ENCODE assay signal across 8 mouse cellular contexts in the genomic region with DNA sequence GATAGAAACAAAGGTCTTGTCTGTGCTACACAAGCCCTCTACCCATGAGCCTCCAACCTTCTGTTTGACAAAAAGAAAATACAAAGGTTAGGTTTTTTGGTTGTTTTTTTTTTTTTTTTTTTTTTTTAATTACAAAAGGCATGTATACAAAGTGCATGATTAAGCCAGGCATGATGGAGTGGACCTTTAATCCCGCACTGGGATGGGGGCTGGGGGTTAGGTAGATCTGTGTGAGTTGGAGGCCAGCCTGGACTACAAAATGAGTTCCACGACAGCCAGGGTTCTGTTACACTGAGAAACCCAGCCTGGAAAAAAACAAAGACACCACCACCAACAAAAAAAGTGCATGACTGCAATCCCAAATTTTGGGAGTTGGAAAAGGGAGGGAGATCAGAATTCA. TPM values are rescaled to one million over a fixed set of nuclear protein-coding genes. Genes with fewer than 3 reads are reported as not detected.
A peak's percentile ranks its signal among the peaks of the same experiment; 100 is the strongest.
DNase-seq lines count a peak whose midpoint lies in the region; ATAC-seq lines count a peak whose summit lies in the region.
"Had no signal": no experiment of that assay in that cellular context is flagged by ENCODE, and none has a peak within 500 bp of the region (broad histone marks: within the 10 kb centered on the region; RNA-seq: fewer than 3 reads in every experiment).

No protein-coding gene starts in this region.

- intact Hi-C loops in left cerebral cortex, postnatal 36 days (cut with DNase I) = no loop called here

- H3K36me3 ChIP-seq in kidney, embryonic 16.5 days (ENCODE audit: insufficient read depth, low read length) = no peaks in the 10 kb centered on the region
- H3K36me3 ChIP-seq in embryonic facial prominence, embryonic 13.5 days = no peaks in the 10 kb centered on the region
- H3K36me3 ChIP-seq in hindbrain, embryonic 14.5 days (replicated peaks; ENCODE audit: control insufficient read depth, insufficient read depth) = 0 out of 2 replicates have a peak, but pooled peaks cover 4% of the 10 kb centered on the region
- H3K36me3 ChIP-seq in midbrain, embryonic 16.5 days (ENCODE audit: control insufficient read depth, insufficient read depth, low read length) = no peaks in the 10 kb centered on the region

- peaks cover 19% of the 10 kb centered on the region; the same call in 1 of the 2 replicates for H3K4me1 ChIP-seq in kidney, embryonic 16.5 days (ENCODE audit: insufficient read depth, low read length)
- peaks cover 23% of the 10 kb centered on the region for H3K4me1 ChIP-seq in embryonic facial prominence, embryonic 13.5 days
- H3K4me1 ChIP-seq in hindbrain, embryonic 14.5 days (replicated peaks; ENCODE audit: control insufficient read depth, insufficient read depth, low read length) = peaks cover 25% of the 10 kb centered on the region
- H3K4me1 ChIP-seq in midbrain, embryonic 16.5 days (ENCODE audit: control insufficient read depth, insufficient read depth, low read length) = peaks cover 28% of the 10 kb centered on the region

- H3K27me3 ChIP-seq in kidney, embryonic 16.5 days (ENCODE audit: insufficient read depth, low read length) = no peaks in the 10 kb centered on the region
- H3K27me3 ChIP-seq in embryonic facial prominence, embryonic 13.5 days = no peaks in the 10 kb centered on the region
- no peaks in the 10 kb centered on the region for H3K27me3 ChIP-seq in hindbrain, embryonic 14.5 days (ENCODE audit: control insufficient read depth, insufficient read depth, low read length)
- H3K27me3 ChIP-seq in midbrain, embryonic 16.5 days (ENCODE audit: control insufficient read depth, insufficient read depth, low read depth, low read length) = no peaks in the 10 kb centered on the region

- no peak overlapping the region; the same call in 1 of the 2 replicates for H3K4me2 ChIP-seq in kidney, embryonic 16.5 days (replicated peaks; ENCODE audit: low read depth, low read length)
- H3K4me2 ChIP-seq in embryonic facial prominence, embryonic 13.5 days = 0 out of 2 replicates have a peak overlapping the region, but pooled peaks have one; percentile 88
- H3K4me2 ChIP-seq in hindbrain, embryonic 14.5 days (replicated peaks) = peak overlapping the region; percentile 86
- peak overlapping the region; percentile 93 for H3K4me2 ChIP-seq in midbrain, embryonic 16.5 days (ENCODE audit: low read length)

- WGBS in kidney, embryonic 16.5 days = 90% methylated on average over 2 of the region's 2 CpGs
- 85% methylated on average over 2 of the region's 2 CpGs for WGBS in embryonic facial prominence, embryonic 13.5 days
- WGBS in hindbrain, embryonic 14.5 days = 90% methylated on average over 2 of the region's 2 CpGs
- 88% methylated on average over 2 of the region's 2 CpGs for WGBS in midbrain, embryonic 16.5 days

- H3K27ac ChIP-seq in kidney, embryonic 16.5 days (ENCODE audit: low read length) = no peak overlapping the region
- H3K27ac ChIP-seq in embryonic facial prominence, embryonic 13.5 days = peak overlapping the region; percentile 96; the same call in 1 of the 2 replicates
- peak overlapping the region; percentile 95 for H3K27ac ChIP-seq in hindbrain, embryonic 14.5 days
- peak overlapping the region; percentile 95 for H3K27ac ChIP-seq in midbrain, embryonic 16.5 days (ENCODE audit: low read length)

- peak overlapping the region; percentile 81; the same call in 1 of the 2 replicates for H3K9ac ChIP-seq in kidney, embryonic 16.5 days (replicated peaks; ENCODE audit: low read length)
- no peak overlapping the region for H3K9ac ChIP-seq in embryonic facial prominence, embryonic 13.5 days
- H3K9ac ChIP-seq in hindbrain, embryonic 14.5 days = peak overlapping the region; percentile 67; the same call in 1 of the 2 replicates
- H3K9ac ChIP-seq in midbrain, embryonic 16.5 days (ENCODE audit: low read depth, low read length) = no peak overlapping the region

- peak overlapping the region; percentile 60; the same call in 1 of the 2 replicates for H3K4me3 ChIP-seq in kidney, embryonic 16.5 days (ENCODE audit: low read length)
- H3K4me3 ChIP-seq in embryonic facial prominence, embryonic 13.5 days = peak overlapping the region; percentile 57
- peak overlapping the region; percentile 43; the same call in 1 of the 2 replicates for H3K4me3 ChIP-seq in hindbrain, embryonic 14.5 days (replicated peaks; ENCODE audit: low read length)
- H3K4me3 ChIP-seq in midbrain, embryonic 16.5 days (ENCODE audit: low read depth, low read length) = no peak overlapping the region

- H3K9me3 ChIP-seq in kidney, embryonic 16.5 days (ENCODE audit: low read length) = no peaks in the 10 kb centered on the region
- no peaks in the 10 kb centered on the region for H3K9me3 ChIP-seq in embryonic facial prominence, embryonic 13.5 days
- no peaks in the 10 kb centered on the region for H3K9me3 ChIP-seq in hindbrain, embryonic 14.5 days (ENCODE audit: control insufficient read depth, low read length)
- H3K9me3 ChIP-seq in midbrain, embryonic 16.5 days (replicated peaks; ENCODE audit: control insufficient read depth, low read length, poor library complexity, severe bottlenecking) = no peaks in the 10 kb centered on the region

- no peak for ATAC-seq in kidney, embryonic 16.5 days (ENCODE audit: low FRiP score, low TSS enrichment)
- ATAC-seq in embryonic facial prominence, embryonic 13.5 days (ENCODE audit: insufficient number of reproducible peaks, insufficient read depth, low FRiP score, low TSS enrichment, low read depth) = no peak
- ATAC-seq in hindbrain, embryonic 14.5 days (ENCODE audit: low FRiP score) = no peak
- no peak for ATAC-seq in midbrain, embryonic 16.5 days

- DNase-seq in kidney, postnatal 14 days = no peak
- no peak for DNase-seq in hindbrain, embryonic 14.5 days (ENCODE audit: low spot score)
- no peak for DNase-seq in left cerebral cortex, postnatal 36 days (ENCODE audit: low spot score in 2 of 2)
- DNase-seq in urinary bladder, postnatal 36 days (ENCODE audit: low spot score in 2 of 2) = no peak
- DNase-seq: gastrocnemius, postnatal 10 days had no signal

RNA-seq across cellular contexts. Expression of gene Stip1, which starts 1.4 kb away (rescaled TPM):
- polyA plus RNA-seq in kidney, embryonic 16.5 days (2015; fragmentation: Nextera tagmentation; extraction: Ambion mirVana) = 305 and 314 TPM in 2 replicates
- 211 and 240 TPM in 2 replicates for polyA plus RNA-seq in embryonic facial prominence, embryonic 13.5 days (2015; fragmentation: Nextera tagmentation; extraction: Ambion mirVana)
- 204 and 230 TPM in 2 replicates for polyA plus RNA-seq in hindbrain, embryonic 14.5 days (2014; fragmentation: Nextera tagmentation; extraction: Ambion mirVana)
- polyA plus RNA-seq in midbrain, embryonic 16.5 days (2015; fragmentation: Nextera tagmentation; extraction: Ambion mirVana) = 204 and 211 TPM in 2 replicates
- 100 to 1,000 TPM; 179 to 201 TPM for total RNA-seq in left cerebral cortex, postnatal 36 days (2021)

RNA-seq across cellular contexts. Expression of gene Macrod1, which starts 15.4 kb away (rescaled TPM):
- polyA plus RNA-seq in kidney, embryonic 16.5 days (2015; fragmentation: Nextera tagmentation; extraction: Ambion mirVana) = 15.6 and 16.4 TPM in 2 replicates
- 7.1 and 9.0 TPM in 2 replicates for polyA plus RNA-seq in embryonic facial prominence, embryonic 13.5 days (2015; fragmentation: Nextera tagmentation; extraction: Ambion mirVana)
- polyA plus RNA-seq in hindbrain, embryonic 14.5 days (2014; fragmentation: Nextera tagmentation; extraction: Ambion mirVana) = 5.2 and 6.9 TPM in 2 replicates
- 4.4 and 5.9 TPM in 2 replicates for polyA plus RNA-seq in midbrain, embryonic 16.5 days (2015; fragmentation: Nextera tagmentation; extraction: Ambion mirVana)
- total RNA-seq in left cerebral cortex, postnatal 36 days (2021) = 10 to 100 TPM; 14.1 to 17.6 TPM

RNA-seq across cellular contexts. Expression of gene Fermt3, which starts 21.9 kb away (rescaled TPM):
- 5.7 and 6.4 TPM in 2 replicates for polyA plus RNA-seq in kidney, embryonic 16.5 days (2015; fragmentation: Nextera tagmentation; extraction: Ambion mirVana)
- 6.9 and 7.9 TPM in 2 replicates for polyA plus RNA-seq in embryonic facial prominence, embryonic 13.5 days (2015; fragmentation: Nextera tagmentation; extraction: Ambion mirVana)
- polyA plus RNA-seq in hindbrain, embryonic 14.5 days (2014; fragmentation: Nextera tagmentation; extraction: Ambion mirVana) = 3.1 and 3.8 TPM in 2 replicates
- 3.0 and 3.5 TPM in 2 replicates for polyA plus RNA-seq in midbrain, embryonic 16.5 days (2015; fragmentation: Nextera tagmentation; extraction: Ambion mirVana)
- 1 to 10 TPM; 3.7 to 4.9 TPM for total RNA-seq in left cerebral cortex, postnatal 36 days (2021)

RNA-seq across cellular contexts. Expression of gene Trpt1, which starts 45.2 kb away (rescaled TPM):
- 12.6 and 13.1 TPM in 2 replicates for polyA plus RNA-seq in kidney, embryonic 16.5 days (2015; fragmentation: Nextera tagmentation; extraction: Ambion mirVana)
- polyA plus RNA-seq in embryonic facial prominence, embryonic 13.5 days (2015; fragmentation: Nextera tagmentation; extraction: Ambion mirVana) = 11.9 and 12.4 TPM in 2 replicates
- 17.8 and 19.8 TPM in 2 replicates for polyA plus RNA-seq in hindbrain, embryonic 14.5 days (2014; fragmentation: Nextera tagmentation; extraction: Ambion mirVana)
- polyA plus RNA-seq in midbrain, embryonic 16.5 days (2015; fragmentation: Nextera tagmentation; extraction: Ambion mirVana) = 17.2 and 17.3 TPM in 2 replicates
- 10 to 100 TPM; 20.4 to 24.7 TPM for total RNA-seq in left cerebral cortex, postnatal 36 days (2021)

RNA-seq across cellular contexts. Expression of gene Nudt22, which starts 45.3 kb away (rescaled TPM):
- 30.9 and 35.0 TPM in 2 replicates for polyA plus RNA-seq in kidney, embryonic 16.5 days (2015; fragmentation: Nextera tagmentation; extraction: Ambion mirVana)
- polyA plus RNA-seq in embryonic facial prominence, embryonic 13.5 days (2015; fragmentation: Nextera tagmentation; extraction: Ambion mirVana) = 19.7 and 22.4 TPM in 2 replicates
- polyA plus RNA-seq in hindbrain, embryonic 14.5 days (2014; fragmentation: Nextera tagmentation; extraction: Ambion mirVana) = 18.0 and 19.0 TPM in 2 replicates
- polyA plus RNA-seq in midbrain, embryonic 16.5 days (2015; fragmentation: Nextera tagmentation; extraction: Ambion mirVana) = 19.4 and 19.6 TPM in 2 replicates
- 10 to 100 TPM; 12.5 to 16.8 TPM for total RNA-seq in left cerebral cortex, postnatal 36 days (2021)

Comparison
In these comparisons a context has a peak if more than half of its experiments do, and no peak if none do; other contexts are left out.
1. H3K9ac ChIP-seq: peak in kidney, embryonic 16.5 days (single experiment) and hindbrain, embryonic 14.5 days (single experiment); none in embryonic facial prominence, embryonic 13.5 days (single experiment) and midbrain, embryonic 16.5 days (single experiment).